Mouse (Mus musculus): Measurements from ENCODE around the gene Agk.

- TF ChIP-seq POLR2A (IDR thresholded peaks at IDR 0.05; ENCODE audit: insufficient read length, low read depth) = no peak
- no peak for TF ChIP-seq REST (IDR thresholded peaks at IDR 0.05; ENCODE audit: insufficient read depth, insufficient read length)
- no peak for TF ChIP-seq USF1 (IDR thresholded peaks at IDR 0.05; ENCODE audit: low read depth)
- no peak for TF ChIP-seq POLR2AphosphoS2 (IDR thresholded peaks at IDR 0.05; ENCODE audit: insufficient read length, low read depth)
- no peak for TF ChIP-seq CEBPB (IDR thresholded peaks at IDR 0.05; ENCODE audit: insufficient read depth, poor library complexity, severe bottlenecking)
- no peak for TF ChIP-seq MYOG (IDR thresholded peaks at IDR 0.05; ENCODE audit: control insufficient read depth in 1 of 3, insufficient read depth in 1 of 3, insufficient read length in 2 of 3, low read depth in 2 of 3)
- TF ChIP-seq MAX (IDR thresholded peaks at IDR 0.05; ENCODE audit: low read depth) = no peak
- no peak for TF ChIP-seq TCF3 (IDR thresholded peaks at IDR 0.05; ENCODE audit: insufficient read length, low read depth)
- TF ChIP-seq E2F4 (IDR thresholded peaks at IDR 0.05; ENCODE audit: insufficient read depth) = no peak
- TF ChIP-seq MYOD1 (IDR thresholded peaks at IDR 0.05; ENCODE audit: control insufficient read depth in 1 of 3, insufficient read length in 2 of 3, low read depth in 2 of 3) = no peak
Observed at GRCm38 (mm10) chr6:40430251-40430650, 105.3 kb downstream of the Agk start.
